Mouse (Mus musculus): Measurements from ENCODE around the gene Zswim4. TPM values are rescaled to one million over a fixed set of nuclear protein-coding genes. Genes with fewer than 3 reads are reported as not detected.
"Not testable (repeated sequence)": the region's sequence is repeated elsewhere in the genome, so short reads cannot be mapped to it uniquely, and the experiment has no call there.

Zswim4 gene
- 32.9 and 34.7 TPM in 2 replicates for polyA plus RNA-seq (2015; fragmentation: Nextera tagmentation; extraction: Ambion mirVana)

GRCm38 (mm10) chr8:84236998-84237473 lies at the start of gene Zswim4:
TSS of gene Zswim4 (minus strand) at chr8:84237055.
- Histone ChIP-seq H3K4me1 (replicated peaks) (peaks cover 53% of the 10 kb centered on the region), H3K36me3 (peaks cover 29% of the 10 kb centered on the region), H3K4me2 (peak within 1 kb of the TSS; percentile 96), H3K4me3 (peak within 1 kb of the TSS; percentile 95), H3K27ac (replicated peaks) (peak within 1 kb of the TSS; percentile 94), H3K27me3 (no peaks in the 10 kb centered on the region), H3K9me3 (no peaks in the 10 kb centered on the region), H3K9ac (peak within 1 kb of the TSS; percentile 97)
- under 1% methylated on average over 35 of the region's 35 CpGs for WGBS
- ATAC-seq (ENCODE audit: low read depth) = peak; percentile 98

GRCm38 (mm10) chr8:84285665-84286064 lies 48.8 kb upstream of the Zswim4 start:
- 55% methylated on average over 5 of the region's 5 CpGs for WGBS
- H3K4me3 ChIP-seq; H3K27ac ChIP-seq (replicated peaks); H3K27me3 ChIP-seq; H3K4me2 ChIP-seq; ATAC-seq (ENCODE audit: low read depth); H3K9me3 ChIP-seq; H3K4me1 ChIP-seq (replicated peaks); H3K36me3 ChIP-seq; H3K9ac ChIP-seq: not testable (repeated sequence)

- no peak overlapping the region for H3K27ac ChIP-seq (replicated peaks)
- H3K4me1 ChIP-seq (replicated peaks) = no peaks in the 10 kb centered on the region
- H3K4me2 ChIP-seq = 0 out of 2 replicates have a peak overlapping the region, but pooled peaks have one; percentile 13
- ATAC-seq (ENCODE audit: low read depth) = no peak
- H3K4me3 ChIP-seq = no peak overlapping the region
- H3K36me3 ChIP-seq = no peaks in the 10 kb centered on the region
- no peaks in the 10 kb centered on the region for H3K9me3 ChIP-seq
- H3K27me3 ChIP-seq = no peaks in the 10 kb centered on the region
- H3K9ac ChIP-seq = no peak overlapping the region
- WGBS = 30% methylated on average over 9 of the region's 9 CpGs
These were observed 47.8 kb upstream of the Zswim4 start for GRCm38 (mm10) chr8:84284608-84285063.

- ATAC-seq (ENCODE audit: low read depth) = no peak
- no peak overlapping the region for H3K4me2 ChIP-seq
- no peaks in the 10 kb centered on the region for H3K36me3 ChIP-seq
- H3K27me3 ChIP-seq = no peaks in the 10 kb centered on the region
- no peak overlapping the region for H3K9ac ChIP-seq
- H3K4me3 ChIP-seq = no peak overlapping the region
- WGBS = 79% methylated on average over 10 of the region's 10 CpGs
- H3K4me1 ChIP-seq (replicated peaks) = no peaks in the 10 kb centered on the region
- H3K9me3 ChIP-seq = no peaks in the 10 kb centered on the region
- H3K27ac ChIP-seq (replicated peaks) = no peak overlapping the region
These were observed 43.9 kb upstream of the Zswim4 start for GRCm38 (mm10) chr8:84280777-84281176.

- Histone ChIP-seq H3K4me3 (no peak overlapping the region), H3K4me2 (no peak overlapping the region), H3K27me3 (no peaks in the 10 kb centered on the region), H3K9ac (no peak overlapping the region), H3K36me3 (no peaks in the 10 kb centered on the region), H3K9me3 (no peaks in the 10 kb centered on the region), H3K27ac (replicated peaks) (no peak overlapping the region), H3K4me1 (replicated peaks) (no peaks in the 10 kb centered on the region)
- ATAC-seq (ENCODE audit: low read depth) = no peak
- WGBS = 68% methylated on average over 1 of the region's 1 CpGs
These were observed 39.6 kb upstream of the Zswim4 start for GRCm38 (mm10) chr8:84276447-84276846.

- no peaks in the 10 kb centered on the region for H3K9me3 ChIP-seq
- H3K27me3 ChIP-seq = no peaks in the 10 kb centered on the region
- no peak overlapping the region for H3K9ac ChIP-seq
These were observed 37.1 kb upstream of the Zswim4 start for GRCm38 (mm10) chr8:84273968-84274367.

GRCm38 (mm10) chr8:84272302-84272701 lies 35.4 kb upstream of the Zswim4 start:
- no peak overlapping the region for H3K4me2 ChIP-seq
- WGBS = 94% methylated on average over 4 of the region's 4 CpGs
- H3K4me1 ChIP-seq (replicated peaks) = peaks cover 9% of the 10 kb centered on the region
- ATAC-seq (ENCODE audit: low read depth) = no peak
- H3K4me3 ChIP-seq = no peak overlapping the region
- H3K36me3 ChIP-seq = no peaks in the 10 kb centered on the region
- H3K9me3 ChIP-seq = no peaks in the 10 kb centered on the region
- H3K27me3 ChIP-seq = no peaks in the 10 kb centered on the region
- H3K27ac ChIP-seq (replicated peaks) = no peak overlapping the region
- H3K9ac ChIP-seq = no peak overlapping the region

More at GRCm38 (mm10) chr8:84273968-84274367, 37.1 kb upstream of the Zswim4 start:
- Histone ChIP-seq H3K4me1 (replicated peaks) (peaks cover 9% of the 10 kb centered on the region), H3K4me3 (no peak overlapping the region), H3K36me3 (no peaks in the 10 kb centered on the region), H3K27ac (replicated peaks) (no peak overlapping the region), H3K4me2 (no peak overlapping the region)
- 82% methylated on average over 3 of the region's 3 CpGs for WGBS
- no peak for ATAC-seq (ENCODE audit: low read depth)

GRCm38 (mm10) chr8:84269950-84270773 lies 33.3 kb upstream of the Zswim4 start, which contains the start of gene Ccdc130:
TSS of gene Ccdc130 (minus strand) at chr8:84270380.
- WGBS = under 1% methylated on average over 44 of the region's 44 CpGs
- Histone ChIP-seq H3K9me3 (no peaks in the 10 kb centered on the region), H3K36me3 (peaks cover 17% of the 10 kb centered on the region), H3K27me3 (no peaks in the 10 kb centered on the region), H3K4me3 (peak within 1 kb of the TSS; percentile 70), H3K4me1 (replicated peaks) (peaks cover 9% of the 10 kb centered on the region), H3K9ac (peak within 1 kb of the TSS; percentile 84), H3K4me2 (peak within 1 kb of the TSS; percentile 71), H3K27ac (replicated peaks) (peak within 1 kb of the TSS; percentile 76)
- ATAC-seq (ENCODE audit: low read depth) = peak; percentile 99

- 97% methylated on average over 4 of the region's 4 CpGs for WGBS
- Histone ChIP-seq H3K27me3 (no peaks in the 10 kb centered on the region), H3K9ac (no peak overlapping the region), H3K9me3 (no peaks in the 10 kb centered on the region), H3K36me3 (peaks cover 80% of the 10 kb centered on the region), H3K4me2 (no peak overlapping the region), H3K27ac (replicated peaks) (no peak overlapping the region), H3K4me1 (replicated peaks) (peaks cover 16% of the 10 kb centered on the region), H3K4me3 (no peak overlapping the region)
- no peak for ATAC-seq (ENCODE audit: low read depth)
These were observed 24.2 kb upstream of the Zswim4 start for GRCm38 (mm10) chr8:84261098-84261497.

- ATAC-seq (ENCODE audit: low read depth) = peak; percentile 92
- Histone ChIP-seq H3K9ac (peak within 1 kb of the TSS; percentile 85), H3K27me3 (no peaks in the 10 kb centered on the region), H3K4me1 (replicated peaks) (peaks cover 28% of the 10 kb centered on the region), H3K27ac (replicated peaks) (peak within 1 kb of the TSS; percentile 92), H3K4me3 (peak within 1 kb of the TSS; percentile 70), H3K4me2 (peak within 1 kb of the TSS; percentile 82), H3K36me3 (peaks cover 74% of the 10 kb centered on the region), H3K9me3 (no peaks in the 10 kb centered on the region)
- under 1% methylated on average over 63 of the region's 64 CpGs for WGBS
These were observed 20.2 kb upstream of the Zswim4 start, which contains the start of gene Mri1 for GRCm38 (mm10) chr8:84256822-84257610. TSS of gene Mri1 (minus strand) at chr8:84257326.

- H3K4me2 ChIP-seq = peak overlapping the region; percentile 82
- no peaks in the 10 kb centered on the region for H3K27me3 ChIP-seq
- WGBS = 13% methylated on average over 6 of the region's 6 CpGs
- peaks cover 74% of the 10 kb centered on the region for H3K36me3 ChIP-seq
- H3K4me1 ChIP-seq (replicated peaks) = peaks cover 28% of the 10 kb centered on the region
- peak; percentile 13; the same call in 1 of the 2 replicates for ATAC-seq (ENCODE audit: low read depth)
- no peaks in the 10 kb centered on the region for H3K9me3 ChIP-seq
- peak overlapping the region; percentile 85 for H3K9ac ChIP-seq
- peak overlapping the region; percentile 70 for H3K4me3 ChIP-seq
- H3K27ac ChIP-seq (replicated peaks) = peak overlapping the region; percentile 92
These were observed 19.6 kb upstream of the Zswim4 start for GRCm38 (mm10) chr8:84256458-84256821.

GRCm38 (mm10) chr8:84255858-84256257 lies 19.0 kb upstream of the Zswim4 start:
- Histone ChIP-seq H3K9me3 (no peaks in the 10 kb centered on the region), H3K9ac (peak overlapping the region; percentile 85; the same call in 1 of the 2 replicates), H3K4me3 (peak overlapping the region; percentile 70), H3K27me3 (no peaks in the 10 kb centered on the region), H3K4me2 (peak overlapping the region; percentile 82), H3K4me1 (replicated peaks) (peaks cover 28% of the 10 kb centered on the region), H3K36me3 (peaks cover 74% of the 10 kb centered on the region), H3K27ac (replicated peaks) (peak overlapping the region; percentile 92)
- ATAC-seq (ENCODE audit: low read depth) = no peak
- 77% methylated on average over 3 of the region's 3 CpGs for WGBS

Measured in neural tube, embryonic 13.5 days (tissue).